Mouse (Mus musculus) megakaryocyte, embryonic 14.5 days (primary cell): ENCODE measurements around the gene Ank.

Experiments used
- FLI1 ChIP-seq: IDR thresholded peaks from 2 replicates; pipeline ENCODE4 v1.6.1; 2012; ENCODE audit warnings: low read length, inconsistent platforms, mixed read lengths
- GATA1 ChIP-seq: IDR thresholded peaks from 3 replicates; pipeline ENCODE4 v1.6.1; 2012; ENCODE audit warnings: mixed read lengths, low read length, inconsistent platforms, borderline replicate concordance

- TF ChIP-seq GATA1, result no peak
- no peak for TF ChIP-seq FLI1
Observed at GRCm38 (mm10) chr15:27516927-27517326, 50.5 kb downstream of the Ank start.
